Mouse (Mus musculus) A20 (cell line): ENCODE measurements around the gene Cd28.
A peak's percentile ranks its signal among the peaks of the same experiment; 100 is the strongest.
"Not testable (repeated sequence)": the region's sequence is repeated elsewhere in the genome, so short reads cannot be mapped to it uniquely, and the experiment has no call there.

Experiments
- DNase-seq: peaks from one replicate; pipeline ENCODE4 v3.0.0-alpha.2; 2011; ENCODE audit warnings: low read depth, low spot score

The Cd28 gene

GRCm38 (mm10) chr1:60799795-60800345 lies 83.3 kb downstream of the Cd28 start:
- no peak for DNase-seq

- no peak for DNase-seq
Observed at GRCm38 (mm10) chr1:60801210-60801671, 84.6 kb downstream of the Cd28 start.

GRCm38 (mm10) chr1:60803128-60803824 lies 86.7 kb downstream of the Cd28 start:
- DNase-seq, result no peak

GRCm38 (mm10) chr1:60803825-60804696 lies 87.5 kb downstream of the Cd28 start:
- DNase-seq, result no peak

GRCm38 (mm10) chr1:60805178-60805577 lies 88.6 kb downstream of the Cd28 start:
- DNase-seq, result peak; percentile 33

- DNase-seq, result no peak
Observed at GRCm38 (mm10) chr1:60807748-60808147, 91.1 kb downstream of the Cd28 start.

GRCm38 (mm10) chr1:60808466-60808865 lies 91.9 kb downstream of the Cd28 start:
- DNase-seq, result no peak

GRCm38 (mm10) chr1:60809166-60809565 lies 92.6 kb downstream of the Cd28 start:
- DNase-seq, result no peak

GRCm38 (mm10) chr1:60810821-60811220 lies 94.2 kb downstream of the Cd28 start:
- no peak for DNase-seq

- DNase-seq, result no peak
Observed at GRCm38 (mm10) chr1:60811998-60812397, 95.4 kb downstream of the Cd28 start.

- DNase-seq, result no peak
Observed at GRCm38 (mm10) chr1:60813411-60813810, 96.8 kb downstream of the Cd28 start.

GRCm38 (mm10) chr1:60815912-60816311 lies 99.3 kb downstream of the Cd28 start:
- no peak for DNase-seq

- DNase-seq, result not testable (repeated sequence)
Observed at GRCm38 (mm10) chr1:60818491-60818890, 101.9 kb downstream of the Cd28 start.

GRCm38 (mm10) chr1:60819993-60820392 lies 103.4 kb downstream of the Cd28 start:
- no peak for DNase-seq

GRCm38 (mm10) chr1:60820981-60821380 lies 104.4 kb downstream of the Cd28 start:
- no peak for DNase-seq

GRCm38 (mm10) chr1:60821590-60821989 lies 105.0 kb downstream of the Cd28 start:
- DNase-seq, result no peak
